Mouse (Mus musculus): ENCODE measurements at regions not wholly inside any gene's neighbourhood (a gene's known extent, or its start where the extent isn't known, plus 50 kb on each side); places are given as distances from the start of the nearest gene placed in this dataset.

DNA sequence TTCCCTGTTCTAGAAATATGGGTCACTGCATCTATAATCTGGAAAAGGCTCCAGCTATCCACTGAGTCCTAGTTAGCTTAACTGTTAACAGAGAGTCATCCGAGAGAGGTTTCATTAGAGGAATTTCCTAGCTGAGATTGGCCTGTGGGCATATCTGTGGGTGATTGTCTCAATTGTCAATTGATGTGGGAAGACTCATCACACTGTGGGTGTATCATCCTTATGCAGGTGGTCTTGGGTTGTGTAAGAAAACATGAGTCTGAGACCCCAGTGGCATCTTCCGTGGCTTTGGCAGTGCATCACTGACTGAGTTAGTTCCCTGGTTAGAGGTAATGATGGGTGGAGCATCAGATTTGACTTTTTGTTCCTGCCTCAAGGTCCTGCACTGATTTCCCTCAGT, 156.7 kb upstream of the Gm5148 start:
- TF ChIP-seq POLR2A (IDR thresholded peaks at IDR 0.05; ENCODE audit: insufficient read length, low read depth), result no peak
- TF ChIP-seq REST (IDR thresholded peaks at IDR 0.05; ENCODE audit: insufficient read depth, insufficient read length), result no peak
- TF ChIP-seq MAX (IDR thresholded peaks at IDR 0.05; ENCODE audit: low read depth), result no peak
- no peak for TF ChIP-seq TCF12 (IDR thresholded peaks at IDR 0.05; ENCODE audit: insufficient read depth, poor library complexity, severe bottlenecking)
- TF ChIP-seq CEBPB (IDR thresholded peaks at IDR 0.05; ENCODE audit: insufficient read depth, poor library complexity, severe bottlenecking), result no peak
- no peak for TF ChIP-seq E2F4 (IDR thresholded peaks at IDR 0.05; ENCODE audit: insufficient read depth)
- no peak for TF ChIP-seq POLR2AphosphoS2 (IDR thresholded peaks at IDR 0.05; ENCODE audit: insufficient read length, low read depth)
- no peak for TF ChIP-seq MYOG (IDR thresholded peaks at IDR 0.05; ENCODE audit: control insufficient read depth in 1 of 3, insufficient read depth in 1 of 3, insufficient read length in 2 of 3, low read depth in 2 of 3)
- no peak for TF ChIP-seq MYOD1 (IDR thresholded peaks at IDR 0.05; ENCODE audit: control insufficient read depth in 1 of 3, insufficient read length in 2 of 3, low read depth in 2 of 3)
- TF ChIP-seq USF1 (IDR thresholded peaks at IDR 0.05; ENCODE audit: low read depth), result no peak

Data from myocyte (in vitro differentiated cells).